Mouse (Mus musculus): ENCODE data around the gene Tcea3. TPM values are rescaled to one million over a fixed set of nuclear protein-coding genes. Genes with fewer than 3 reads are reported as not detected.
A peak's percentile ranks its signal among the peaks of the same experiment; 100 is the strongest.

Tcea3 gene
- polyA plus RNA-seq, 1 experiment, result 1.8 TPM

DNA sequence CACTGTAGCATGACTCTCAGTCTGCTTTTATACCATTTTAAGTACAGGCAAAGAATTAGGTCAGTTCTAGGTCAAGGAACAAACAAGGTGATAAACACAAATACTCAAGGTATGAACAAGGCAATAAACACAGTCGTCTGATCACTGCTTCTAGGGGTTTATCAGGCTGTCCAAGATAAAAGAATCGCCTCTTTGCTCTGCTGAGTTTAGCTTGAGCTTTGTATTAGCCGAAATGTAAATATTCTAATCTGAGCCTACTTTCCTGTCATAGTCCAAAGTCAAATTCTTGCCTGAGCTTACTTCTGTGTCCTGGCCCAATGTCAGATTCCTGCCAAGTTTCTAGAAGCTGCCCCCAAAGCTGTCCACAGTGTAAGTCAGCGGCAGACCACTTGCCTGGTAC is 54.9 kb downstream of the Tcea3 start:
- Histone ChIP-seq H3K4me3 (ENCODE audit: control insufficient read depth, insufficient read depth, low read length) (no peak overlapping the region), H3K4me1 (replicated peaks; ENCODE audit: control insufficient read depth, insufficient read depth, low read length) (no peaks in the 10 kb centered on the region), H3K27me3 (ENCODE audit: control insufficient read depth, insufficient read depth, low read length) (no peaks in the 10 kb centered on the region), H3K27ac (ENCODE audit: control insufficient read depth, insufficient read depth, low read length) (no peak overlapping the region), H3K36me3 (ENCODE audit: control insufficient read depth, insufficient read depth, low read length) (no peaks in the 10 kb centered on the region)
- TF ChIP-seq CTCF (IDR thresholded peaks at IDR 0.05; ENCODE audit: borderline replicate concordance, control insufficient read depth, extremely low read depth, insufficient read depth, low read length, poor library complexity) (no peak), POLR2A (IDR thresholded peaks at IDR 0.05; ENCODE audit: control insufficient read depth, extremely low read depth, insufficient read depth, low read length, poor library complexity) (no peak)
- DNase-seq, result no peak
- 83% methylated on average over 4 of the region's 4 CpGs for WGBS

GRCm38 (mm10) chr4:136304181-136304580 is 56.7 kb downstream of the Tcea3 start:
- WGBS, result 72% methylated on average over 2 of the region's 2 CpGs
- TF ChIP-seq CTCF (IDR thresholded peaks at IDR 0.05; ENCODE audit: borderline replicate concordance, control insufficient read depth, extremely low read depth, insufficient read depth, low read length, poor library complexity), result no peak
- no peak for TF ChIP-seq POLR2A (IDR thresholded peaks at IDR 0.05; ENCODE audit: control insufficient read depth, extremely low read depth, insufficient read depth, low read length, poor library complexity)

GRCm38 (mm10) chr4:136308355-136308754 is 60.8 kb downstream of the Tcea3 start:
- 89% methylated on average over 2 of the region's 2 CpGs for WGBS
- H3K27me3 ChIP-seq (ENCODE audit: control insufficient read depth, insufficient read depth, low read length), result no peaks in the 10 kb centered on the region

More at GRCm38 (mm10) chr4:136304181-136304580, 56.7 kb downstream of the Tcea3 start:
- Histone ChIP-seq H3K27ac (ENCODE audit: control insufficient read depth, insufficient read depth, low read length) (no peak overlapping the region), H3K4me1 (replicated peaks; ENCODE audit: control insufficient read depth, insufficient read depth, low read length) (no peaks in the 10 kb centered on the region), H3K4me3 (ENCODE audit: control insufficient read depth, insufficient read depth, low read length) (no peak overlapping the region), H3K36me3 (ENCODE audit: control insufficient read depth, insufficient read depth, low read length) (no peaks in the 10 kb centered on the region), H3K27me3 (ENCODE audit: control insufficient read depth, insufficient read depth, low read length) (no peaks in the 10 kb centered on the region)
- DNase-seq, result no peak

GRCm38 (mm10) chr4:136309780-136310179 is 62.3 kb downstream of the Tcea3 start:
- TF ChIP-seq CTCF (IDR thresholded peaks at IDR 0.05; ENCODE audit: borderline replicate concordance, control insufficient read depth, extremely low read depth, insufficient read depth, low read length, poor library complexity), result no peak
- no peak for TF ChIP-seq POLR2A (IDR thresholded peaks at IDR 0.05; ENCODE audit: control insufficient read depth, extremely low read depth, insufficient read depth, low read length, poor library complexity)
- no peaks in the 10 kb centered on the region for H3K36me3 ChIP-seq (ENCODE audit: control insufficient read depth, insufficient read depth, low read length)
- peak overlapping the region; percentile 55; the same call in 1 of the 2 replicates for H3K4me3 ChIP-seq (ENCODE audit: control insufficient read depth, insufficient read depth, low read length)
- peak; percentile 56 for DNase-seq
- no peaks in the 10 kb centered on the region for H3K27me3 ChIP-seq (ENCODE audit: control insufficient read depth, insufficient read depth, low read length)
- H3K27ac ChIP-seq (ENCODE audit: control insufficient read depth, insufficient read depth, low read length), result peak overlapping the region; percentile 17; the same call in 1 of the 2 replicates
- peaks cover 4% of the 10 kb centered on the region for H3K4me1 ChIP-seq (replicated peaks; ENCODE audit: control insufficient read depth, insufficient read depth, low read length)
- WGBS, result 1% methylated on average over 11 of the region's 11 CpGs

More at GRCm38 (mm10) chr4:136308355-136308754, 60.8 kb downstream of the Tcea3 start:
- no peaks in the 10 kb centered on the region for H3K36me3 ChIP-seq (ENCODE audit: control insufficient read depth, insufficient read depth, low read length)
- H3K4me1 ChIP-seq (replicated peaks; ENCODE audit: control insufficient read depth, insufficient read depth, low read length), result peaks cover 4% of the 10 kb centered on the region
- H3K4me3 ChIP-seq (ENCODE audit: control insufficient read depth, insufficient read depth, low read length), result no peak overlapping the region
- TF ChIP-seq POLR2A (IDR thresholded peaks at IDR 0.05; ENCODE audit: control insufficient read depth, extremely low read depth, insufficient read depth, low read length, poor library complexity) (no peak), CTCF (IDR thresholded peaks at IDR 0.05; ENCODE audit: borderline replicate concordance, control insufficient read depth, extremely low read depth, insufficient read depth, low read length, poor library complexity) (no peak)
- DNase-seq, result no peak
- H3K27ac ChIP-seq (ENCODE audit: control insufficient read depth, insufficient read depth, low read length), result no peak overlapping the region

DNA sequence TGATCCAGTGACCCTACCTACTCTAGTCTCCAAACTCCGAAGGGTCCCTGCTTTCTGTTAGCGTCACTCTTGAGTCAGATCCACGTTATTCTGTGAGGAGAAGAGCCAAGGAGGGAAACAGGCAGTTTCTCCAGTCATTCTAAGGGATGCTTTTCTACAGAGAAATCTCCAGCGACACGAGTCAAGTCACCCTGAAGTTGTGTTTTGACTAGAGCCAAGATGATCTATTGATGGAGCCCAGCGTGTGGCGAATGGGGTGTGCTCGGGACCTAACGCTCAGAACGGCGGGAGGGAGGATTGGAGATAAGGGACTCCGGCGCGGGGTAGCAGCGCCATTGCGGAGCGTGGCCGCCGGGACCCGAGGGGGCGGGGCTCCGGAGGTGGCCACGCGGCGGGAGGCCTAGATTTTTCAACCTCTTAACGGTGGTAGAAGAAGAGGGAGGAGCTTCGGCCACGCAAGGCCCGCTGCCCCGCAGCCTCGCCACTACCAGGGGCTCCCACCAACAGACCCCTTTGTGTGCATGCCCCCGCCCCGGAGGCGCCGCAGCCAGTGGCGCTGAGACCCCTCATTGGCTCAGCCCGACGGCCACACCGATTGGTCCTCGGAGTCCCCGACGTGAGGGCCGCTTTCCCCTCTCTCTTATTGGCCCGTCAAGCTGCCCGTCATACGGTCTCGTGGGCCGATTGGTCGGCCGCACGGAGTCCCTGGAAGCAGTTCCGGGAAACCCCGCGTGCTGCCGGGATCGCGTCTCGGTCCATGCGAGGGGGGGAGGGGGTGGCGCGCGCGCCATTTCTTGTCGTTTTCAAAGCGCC is 62.9 kb downstream of the Tcea3 start, which contains the start of gene Hnrnpr:
Gene Hnrnpr, plus strand, starts transcription at position 714 of the 813 bp plus-strand sequence.
- Histone ChIP-seq H3K4me3 (ENCODE audit: control insufficient read depth, insufficient read depth, low read length) (peak within 1 kb of the TSS; percentile 92), H3K27ac (ENCODE audit: control insufficient read depth, insufficient read depth, low read length) (peak within 1 kb of the TSS; percentile 17; the same call in 1 of the 2 replicates), H3K36me3 (ENCODE audit: control insufficient read depth, insufficient read depth, low read length) (no peaks in the 10 kb centered on the region), H3K27me3 (ENCODE audit: control insufficient read depth, insufficient read depth, low read length) (no peaks in the 10 kb centered on the region), H3K4me1 (replicated peaks; ENCODE audit: control insufficient read depth, insufficient read depth, low read length) (peaks cover 4% of the 10 kb centered on the region)
- under 1% methylated on average over 65 of the region's 65 CpGs for WGBS
- DNase-seq, result peak; percentile 100
- TF ChIP-seq CTCF (IDR thresholded peaks at IDR 0.05; ENCODE audit: borderline replicate concordance, control insufficient read depth, extremely low read depth, insufficient read depth, low read length, poor library complexity) (no peak; the same call in 1 of the 2 replicates), POLR2A (IDR thresholded peaks at IDR 0.05; ENCODE audit: control insufficient read depth, extremely low read depth, insufficient read depth, low read length, poor library complexity) (peak; percentile 92)

DNA sequence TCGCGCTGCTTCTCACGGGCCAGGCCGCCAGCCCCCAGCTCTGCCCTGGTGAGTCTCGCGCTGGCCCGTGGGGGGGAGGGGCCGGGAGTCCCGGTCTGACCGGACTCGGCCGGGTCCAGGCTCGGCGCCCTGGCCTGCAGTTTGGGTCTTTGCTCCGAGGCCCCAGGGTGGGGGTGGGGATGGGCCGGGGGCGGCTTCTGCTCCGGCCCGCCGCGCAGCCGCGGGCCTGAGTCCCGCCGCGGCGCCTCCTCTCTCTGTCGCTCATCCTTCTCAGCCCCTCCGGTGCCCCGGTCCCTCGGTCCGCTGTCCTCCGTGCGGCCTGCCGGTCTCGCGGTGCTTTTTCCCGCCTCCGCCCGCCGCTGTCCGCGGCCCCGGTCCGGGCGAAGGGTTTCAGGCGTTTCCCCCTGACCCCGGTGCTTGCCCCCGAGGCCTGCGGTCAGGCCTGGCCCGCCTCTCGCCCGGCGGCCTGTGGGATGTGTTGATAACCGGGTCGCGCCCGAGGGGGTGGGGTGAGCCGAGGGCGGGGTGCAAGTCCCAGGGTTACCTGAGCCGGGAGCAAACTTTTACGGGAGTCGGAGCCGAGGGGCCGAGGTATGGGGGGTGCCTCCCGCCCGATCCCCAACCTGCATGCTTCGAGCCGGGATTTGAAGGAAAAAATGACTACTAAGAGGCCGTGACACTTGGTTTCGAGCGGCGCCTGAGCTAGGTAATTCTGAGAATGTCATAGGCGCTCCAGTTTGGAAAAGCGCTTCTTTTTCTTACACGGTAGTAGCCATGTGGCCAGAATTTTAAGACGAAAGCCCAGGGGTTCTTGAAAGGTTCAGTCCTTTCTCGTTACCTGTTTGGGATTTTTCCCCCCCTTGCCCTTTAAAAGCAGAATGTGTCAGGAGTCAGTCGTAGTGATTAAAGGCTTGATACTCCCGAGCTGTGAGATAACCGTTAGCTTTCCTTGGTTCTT is 63.8 kb downstream of the Tcea3 start:
- DNase-seq, result peak; percentile 62
- Histone ChIP-seq H3K27me3 (ENCODE audit: control insufficient read depth, insufficient read depth, low read length) (no peaks in the 10 kb centered on the region), H3K4me3 (ENCODE audit: control insufficient read depth, insufficient read depth, low read length) (peak overlapping the region; percentile 92), H3K4me1 (replicated peaks; ENCODE audit: control insufficient read depth, insufficient read depth, low read length) (peaks cover 4% of the 10 kb centered on the region), H3K36me3 (ENCODE audit: control insufficient read depth, insufficient read depth, low read length) (peaks cover under 1% of the 10 kb centered on the region), H3K27ac (ENCODE audit: control insufficient read depth, insufficient read depth, low read length) (no peak overlapping the region)
- under 1% methylated on average over 80 of the region's 81 CpGs for WGBS
- TF ChIP-seq POLR2A (IDR thresholded peaks at IDR 0.05; ENCODE audit: control insufficient read depth, extremely low read depth, insufficient read depth, low read length, poor library complexity) (no peak), CTCF (IDR thresholded peaks at IDR 0.05; ENCODE audit: borderline replicate concordance, control insufficient read depth, extremely low read depth, insufficient read depth, low read length, poor library complexity) (no peak)

Measured in thymus, adult 2 months (tissue).